In the genomic region with DNA sequence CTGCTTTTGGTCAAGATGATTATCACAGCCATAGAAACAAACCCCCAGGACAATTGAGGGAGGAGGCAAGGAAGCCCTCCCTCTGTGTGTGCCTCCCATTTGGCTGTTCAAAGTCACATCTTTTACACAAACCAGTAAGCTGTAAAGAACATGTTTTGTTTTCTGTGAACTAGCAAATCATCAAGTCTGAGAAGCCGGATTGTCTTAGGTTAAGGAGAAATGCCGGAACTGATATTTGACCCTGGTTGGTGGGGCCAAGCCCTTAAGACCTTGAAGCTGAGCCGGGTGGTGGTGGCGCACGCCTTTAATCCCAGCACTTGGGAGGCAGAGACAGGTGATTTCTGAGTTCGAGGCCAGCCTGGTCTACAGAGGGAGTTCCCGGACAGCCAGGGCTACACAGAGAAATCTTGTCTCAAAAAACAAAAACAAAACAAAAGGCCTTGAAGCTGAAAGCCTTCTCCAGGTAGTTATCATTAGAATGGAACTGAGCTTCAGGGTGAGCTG, we compare ENCODE assay signal across 1 mouse cellular context.
TF ChIP-seq lines count a peak whose summit lies in the region.

No protein-coding gene starts in this region.

TF ChIP-seq in ES-E14, 5 proteins besides CTCF, POLR2A, EP300 and RAD21 (continued from another document):
- TF ChIP-seq ZC3H11A (IDR thresholded peaks at IDR 0.05; ENCODE audit: borderline replicate concordance, low read depth, low read length) = no peak
